Mouse (Mus musculus) heart, adult 2 months (tissue): ENCODE measurements at regions not wholly inside any gene's neighbourhood (a gene's known extent, or its start where the extent isn't known, plus 50 kb on each side); places are given as distances from the start of the nearest gene placed in this dataset.

Experiments used
- DNase-seq, 2 experiments: peaks; one replicate each; pipeline ENCODE4 v3.0.0; 2021
- H3K27ac ChIP-seq: fragments of 200-600 bp; 2 replicates; pipeline ENCODE4 v1.8.1; 2022
- H3K27me3 ChIP-seq: fragments of 200-500 bp; 2 replicates; pipeline ENCODE4 v1.6.1; 2012; ENCODE audit warnings: mild to moderate bottlenecking, low read length, inconsistent platforms, mixed read lengths; ENCODE audit not compliant: control insufficient read depth, insufficient read depth
- H3K36me3 ChIP-seq: fragments of 200-500 bp; 2 replicates; pipeline ENCODE4 v1.6.1; 2012; ENCODE audit warnings: low read length, inconsistent platforms; ENCODE audit not compliant: control insufficient read depth, insufficient read depth
- H3K4me1 ChIP-seq: fragments of 200-500 bp; 2 replicates; pipeline ENCODE4 v1.6.1; 2011; ENCODE audit warnings: low read length; ENCODE audit not compliant: control insufficient read depth, insufficient read depth
- H3K4me3 ChIP-seq: fragments of 200-600 bp; 2 replicates; pipeline ENCODE4 v1.8.1; 2022
- H3K79me2 ChIP-seq: fragments of 200-500 bp; replicated peaks from 2 replicates; pipeline ENCODE4 v1.6.1; 2012; ENCODE audit warnings: mild to moderate bottlenecking, inconsistent platforms, low read length, moderate library complexity, mixed read lengths; ENCODE audit not compliant: control insufficient read depth, insufficient read depth
- H3K9ac ChIP-seq: fragments of 200-500 bp; 2 replicates; pipeline ENCODE4 v1.6.1; 2012; ENCODE audit warnings: low read depth, mild to moderate bottlenecking, control low read depth, inconsistent platforms, low read length, mixed read lengths
- CTCF ChIP-seq: fragments of 200-600 bp; IDR thresholded peaks from 2 replicates; pipeline ENCODE4 v1.8.1; 2022; ENCODE audit warnings: antibody characterized with exemption, mild to moderate bottlenecking, moderate library complexity
- EP300 ChIP-seq: fragments of 200-500 bp; IDR thresholded peaks from 2 replicates; pipeline ENCODE4 v1.6.1; 2011; ENCODE audit warnings: low read depth, low read length, control low read depth; ENCODE audit not compliant: insufficient read depth
- POLR2A ChIP-seq: fragments of 200-500 bp; IDR thresholded peaks from 2 replicates; pipeline ENCODE4 v1.6.1; 2011; ENCODE audit warnings: mild to moderate bottlenecking, low read depth, low read length, control low read depth; ENCODE audit not compliant: insufficient read depth
- WGBS: fragments of 180-500 bp; shearing (Covaris S2); methylation state at CpG from one replicate; pipeline ENCODE4 v1.1.7; 2018; 5-methylcytosine and 5-hydroxymethylcytosine counted together
- intact Hi-C: fragments of 180-260 bp; cut with DNase I; formaldehyde crosslinking; loops from one replicate; pipeline ENCODE4 v1.15.1; 2025

DNA sequence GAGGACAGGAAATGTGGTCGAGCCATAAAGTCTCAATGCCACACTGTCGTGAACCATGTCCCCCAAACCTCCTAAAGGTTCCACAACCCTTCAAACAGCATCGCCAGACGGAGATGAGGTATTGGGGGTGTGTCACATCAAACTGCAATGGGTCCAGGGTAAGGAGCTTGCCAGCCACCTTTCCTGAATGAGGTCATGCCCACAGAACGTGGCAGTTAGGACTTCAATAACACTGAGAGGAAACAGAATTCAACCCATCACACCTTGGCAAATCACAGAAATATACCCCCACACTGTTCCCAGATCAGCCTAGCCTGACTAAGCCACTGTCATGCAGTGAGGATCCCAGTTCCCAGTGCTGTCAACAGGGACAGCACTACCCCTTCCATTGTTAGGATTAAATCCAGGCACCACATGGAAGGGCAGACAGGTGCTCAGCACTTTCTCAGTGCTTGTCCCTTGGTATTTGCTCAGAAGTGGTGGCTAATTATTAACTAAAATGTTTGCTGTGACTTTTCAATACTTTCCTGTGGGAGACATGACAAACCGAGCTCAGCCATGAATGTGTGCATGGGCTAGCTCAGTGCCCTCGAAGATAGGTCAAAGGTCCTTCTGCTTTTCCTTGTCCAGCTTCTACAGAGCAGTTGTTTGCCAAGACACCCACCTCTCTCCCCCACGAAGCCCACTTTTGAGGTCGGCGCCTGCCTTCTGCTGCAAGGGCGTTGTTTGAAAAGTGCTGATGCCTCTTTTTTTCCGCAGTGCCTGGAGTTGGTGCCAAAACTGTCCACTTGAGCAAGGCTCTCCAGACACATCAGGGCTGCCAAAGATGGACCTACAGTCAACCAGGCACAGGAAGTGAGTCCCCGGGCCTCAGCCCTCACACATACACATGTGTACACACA, 525.7 kb downstream of the Bnc2 start:
- Histone ChIP-seq H3K9ac (no peak overlapping the region), H3K4me3 (no peak overlapping the region), H3K27ac (no peak overlapping the region), H3K4me1 (no peaks in the 10 kb centered on the region), H3K36me3 (no peaks in the 10 kb centered on the region), H3K79me2 (no peaks in the 10 kb centered on the region), H3K27me3 (no peaks in the 10 kb centered on the region)
- no peak for TF ChIP-seq POLR2A
- TF ChIP-seq CTCF = no peak
- TF ChIP-seq EP300 = no peak
- DNase-seq = no peak
- 67% methylated on average over 13 of the region's 13 CpGs for WGBS
- intact Hi-C loops = no loop called here

DNA sequence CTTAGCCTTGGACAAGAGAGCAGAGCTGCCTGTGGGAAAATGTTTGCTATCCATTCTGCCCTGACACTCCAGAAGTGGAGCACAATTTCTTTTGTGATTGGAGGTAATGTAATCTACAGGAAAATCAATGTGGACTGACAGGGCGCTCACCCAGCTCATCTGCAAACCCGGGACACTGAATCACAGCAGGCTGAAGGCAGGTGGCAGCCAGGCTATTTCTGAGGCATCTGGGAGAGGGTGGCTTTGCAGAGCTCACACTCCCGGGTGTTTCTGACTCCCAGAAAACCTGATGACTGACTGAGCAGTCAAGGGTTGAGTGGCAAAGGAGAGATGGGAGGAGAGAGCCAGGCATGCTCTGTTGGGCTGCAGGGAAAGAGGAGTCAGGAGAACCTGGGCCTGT, 524.4 kb downstream of the Bnc2 start:
- DNase-seq = no peak
- no peak overlapping the region for H3K27ac ChIP-seq
- 57% methylated on average over 3 of the region's 3 CpGs for WGBS
- no peaks in the 10 kb centered on the region for H3K27me3 ChIP-seq
- H3K4me1 ChIP-seq = no peaks in the 10 kb centered on the region
- TF ChIP-seq POLR2A = no peak
- no peak for TF ChIP-seq CTCF
- no peak for TF ChIP-seq EP300
- no peaks in the 10 kb centered on the region for H3K36me3 ChIP-seq
- intact Hi-C loops = no loop called here
- H3K4me3 ChIP-seq = no peak overlapping the region
- no peaks in the 10 kb centered on the region for H3K79me2 ChIP-seq
- no peak overlapping the region for H3K9ac ChIP-seq

DNA sequence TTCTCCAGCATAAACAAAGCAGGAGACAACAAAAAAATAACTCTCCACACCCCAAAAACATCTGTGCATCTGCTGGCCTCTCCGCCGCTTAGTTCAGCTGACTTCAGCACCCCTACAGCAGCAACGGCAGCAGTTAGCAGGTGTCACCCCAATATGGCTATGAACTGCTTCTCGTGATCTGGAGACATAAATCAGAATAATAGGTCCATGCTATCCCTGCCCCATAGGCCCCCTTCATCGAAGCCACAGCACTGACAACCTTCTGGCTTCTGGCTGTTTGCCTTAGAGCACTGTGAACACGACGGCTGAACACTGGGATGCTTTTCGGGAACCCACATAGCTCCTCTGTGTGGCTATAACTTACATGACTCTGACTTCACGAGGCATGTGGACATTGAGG, 523.8 kb downstream of the Bnc2 start:
- WGBS = 81% methylated on average over 9 of the region's 9 CpGs
- H3K36me3 ChIP-seq = no peaks in the 10 kb centered on the region
- intact Hi-C loops = no loop called here

DNA sequence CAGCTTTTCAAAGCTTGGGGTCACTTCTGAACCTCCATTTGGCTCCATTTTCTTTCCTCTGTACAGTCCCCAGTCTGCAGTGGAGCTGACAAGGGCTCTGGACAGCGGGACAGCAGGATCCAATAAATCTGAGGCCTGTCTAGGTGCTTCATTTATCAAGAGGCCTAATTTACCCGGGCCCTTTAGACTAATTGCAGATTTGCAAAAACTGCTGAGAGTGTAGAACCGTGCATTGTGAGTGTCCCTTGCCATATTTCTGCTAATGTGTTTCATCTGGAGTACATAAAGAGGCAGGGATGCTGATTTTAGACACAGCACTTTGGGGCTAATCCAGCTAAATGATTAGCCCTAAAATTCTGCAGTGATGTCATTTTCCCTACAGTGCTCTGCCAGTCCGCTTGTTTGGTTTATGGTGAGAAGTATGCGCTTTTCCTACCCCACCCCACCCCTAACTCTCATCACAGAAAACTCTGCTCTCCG, 523.1 kb downstream of the Bnc2 start:
- Histone ChIP-seq H3K4me3 (no peak overlapping the region), H3K4me1 (no peaks in the 10 kb centered on the region), H3K27ac (no peak overlapping the region), H3K79me2 (no peaks in the 10 kb centered on the region), H3K36me3 (no peaks in the 10 kb centered on the region), H3K27me3 (no peaks in the 10 kb centered on the region), H3K9ac (no peak overlapping the region)
- WGBS = 63% methylated on average over 6 of the region's 6 CpGs
- intact Hi-C loops = no loop called here
- no peak for DNase-seq
- TF ChIP-seq EP300 (no peak), CTCF (no peak), POLR2A (no peak)

More for the DNA sequence above, 523.8 kb downstream of the Bnc2 start:
- no peaks in the 10 kb centered on the region for H3K79me2 ChIP-seq
- H3K27me3 ChIP-seq = no peaks in the 10 kb centered on the region
- H3K4me3 ChIP-seq = no peak overlapping the region
- no peak overlapping the region for H3K9ac ChIP-seq
- no peaks in the 10 kb centered on the region for H3K4me1 ChIP-seq
- H3K27ac ChIP-seq = no peak overlapping the region
- no peak for DNase-seq
- TF ChIP-seq POLR2A (no peak), CTCF (no peak)

DNA sequence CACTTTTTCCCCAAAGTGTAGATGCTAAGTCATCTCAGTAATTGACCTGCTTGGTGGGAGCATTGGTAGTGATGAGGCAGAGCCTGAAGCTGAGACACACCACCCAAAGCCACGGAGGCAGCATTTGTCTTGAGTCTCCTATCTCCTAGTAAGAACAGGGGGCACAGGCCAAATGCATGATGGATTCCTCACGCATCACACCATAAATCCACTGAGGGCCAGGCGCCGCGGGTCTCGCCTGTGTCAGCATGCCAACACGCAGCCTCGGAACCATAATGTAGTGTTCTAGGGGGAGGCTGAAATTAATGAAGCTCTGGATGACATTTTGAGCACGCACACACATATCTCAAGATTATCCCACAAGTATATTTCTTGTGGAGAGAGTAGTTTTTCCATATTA, 521.5 kb downstream of the Bnc2 start:
- no peak overlapping the region for H3K9ac ChIP-seq

DNA sequence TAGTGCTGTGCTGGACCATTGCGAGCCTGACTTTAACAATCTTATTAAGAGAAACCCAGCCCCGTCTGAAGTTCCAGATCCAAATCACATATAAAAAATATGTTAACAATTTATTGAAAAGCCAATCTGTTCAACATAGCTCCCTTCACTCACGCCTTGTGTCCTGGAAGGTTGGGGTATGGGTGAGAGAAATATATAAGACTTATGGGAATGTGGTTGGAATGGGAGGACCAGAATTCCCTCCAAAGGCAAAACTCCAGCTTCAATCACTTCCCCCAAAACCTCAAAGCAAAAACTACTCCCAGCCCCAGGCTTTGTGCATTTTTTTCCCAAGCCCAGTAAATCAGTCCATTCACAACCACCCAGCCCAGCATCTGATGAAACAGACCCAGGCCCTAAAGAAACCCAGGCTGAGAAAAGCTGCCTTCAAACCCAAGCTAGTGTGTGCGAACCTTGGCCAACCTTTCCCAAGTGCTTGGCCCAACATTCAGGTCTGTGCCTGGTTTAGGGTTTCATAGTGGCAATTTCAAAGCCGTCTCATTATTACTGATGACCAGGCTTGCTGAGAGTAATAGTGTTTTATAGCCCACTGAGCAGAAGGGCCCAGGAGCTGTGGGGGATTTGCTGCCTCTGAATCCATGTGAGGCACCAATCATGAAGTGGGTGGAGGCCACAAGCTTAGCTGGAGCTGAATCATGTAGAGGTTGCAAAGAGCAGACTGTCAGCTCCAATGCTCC, 517.0 kb downstream of the Bnc2 start:
- WGBS = 89% methylated on average over 5 of the region's 5 CpGs
- no peak overlapping the region for H3K9ac ChIP-seq
- H3K79me2 ChIP-seq = no peaks in the 10 kb centered on the region
- H3K27me3 ChIP-seq = no peaks in the 10 kb centered on the region
- intact Hi-C loops = no loop called here
- H3K27ac ChIP-seq = no peak overlapping the region
- H3K4me3 ChIP-seq = no peak overlapping the region
- TF ChIP-seq POLR2A = no peak
- H3K4me1 ChIP-seq = no peaks in the 10 kb centered on the region
- no peaks in the 10 kb centered on the region for H3K36me3 ChIP-seq
- DNase-seq = no peak

More for the DNA sequence above, 521.5 kb downstream of the Bnc2 start:
- Histone ChIP-seq H3K79me2 (no peaks in the 10 kb centered on the region), H3K27ac (no peak overlapping the region), H3K27me3 (no peaks in the 10 kb centered on the region), H3K36me3 (no peaks in the 10 kb centered on the region), H3K4me1 (no peaks in the 10 kb centered on the region), H3K4me3 (no peak overlapping the region)
- WGBS = 92% methylated on average over 9 of the region's 9 CpGs
- DNase-seq = no peak
- TF ChIP-seq CTCF = no peak
- TF ChIP-seq EP300 = no peak
- TF ChIP-seq POLR2A = no peak
- intact Hi-C loops = no loop called here
